Mouse (Mus musculus) A20 (cell line): ENCODE results near the gene Ss18l1.

Source experiments
- DNase-seq: peaks from one replicate; pipeline ENCODE4 v3.0.0-alpha.2; 2011; ENCODE audit warnings: low read depth, low spot score

The Ss18l1 gene

GRCm38 (mm10) chr2:180042256-180042857 is at the start of gene Ss18l1, which contains the start of gene Psma7:
Ss18l1 (plus strand) TSS chr2:180042509.
Psma7 (minus strand) TSS chr2:180042433.
- DNase-seq: peak; percentile 94

- no peak for DNase-seq
These were observed 49.2 kb upstream of the Ss18l1 start for GRCm38 (mm10) chr2:179993071-179993470.

- no peak for DNase-seq
These were observed 43.9 kb upstream of the Ss18l1 start for GRCm38 (mm10) chr2:179998431-179998830.

GRCm38 (mm10) chr2:180001635-180002034 is 40.7 kb upstream of the Ss18l1 start:
- no peak for DNase-seq

GRCm38 (mm10) chr2:180005656-180006351 is 36.5 kb upstream of the Ss18l1 start:
- DNase-seq: no peak

GRCm38 (mm10) chr2:180006352-180007017 is 35.8 kb upstream of the Ss18l1 start:
- DNase-seq: no peak

GRCm38 (mm10) chr2:180010686-180011085 is 31.6 kb upstream of the Ss18l1 start:
- no peak for DNase-seq

- DNase-seq: no peak
These were observed 30.9 kb upstream of the Ss18l1 start for GRCm38 (mm10) chr2:180011370-180011769.

- no peak for DNase-seq
These were observed 28.6 kb upstream of the Ss18l1 start for GRCm38 (mm10) chr2:180013686-180014085.

- DNase-seq: no peak
These were observed 24.7 kb upstream of the Ss18l1 start for GRCm38 (mm10) chr2:180017632-180018031.

GRCm38 (mm10) chr2:180018573-180018972 is 23.7 kb upstream of the Ss18l1 start:
- no peak for DNase-seq

- no peak for DNase-seq
These were observed 22.1 kb upstream of the Ss18l1 start for GRCm38 (mm10) chr2:180020091-180020661.

GRCm38 (mm10) chr2:180020919-180021318 is 21.4 kb upstream of the Ss18l1 start:
- DNase-seq: no peak

- DNase-seq: no peak
These were observed 19.6 kb upstream of the Ss18l1 start for GRCm38 (mm10) chr2:180022751-180023150.

GRCm38 (mm10) chr2:180024401-180025098 is 17.8 kb upstream of the Ss18l1 start, which contains the start of gene Lsm14b:
Lsm14b (plus strand) TSS chr2:180024987.
- peak; percentile 100 for DNase-seq

GRCm38 (mm10) chr2:180025135-180025860 is 17.0 kb upstream of the Ss18l1 start:
- peak; percentile 64 for DNase-seq

- no peak for DNase-seq
These were observed 16.5 kb upstream of the Ss18l1 start for GRCm38 (mm10) chr2:180025861-180026200.

GRCm38 (mm10) chr2:180027768-180028167 is 14.5 kb upstream of the Ss18l1 start:
- no peak for DNase-seq

GRCm38 (mm10) chr2:180031270-180031669 is 11.0 kb upstream of the Ss18l1 start:
- no peak for DNase-seq

- DNase-seq: no peak
These were observed 9.4 kb upstream of the Ss18l1 start for GRCm38 (mm10) chr2:180032925-180033324.

- DNase-seq: no peak
These were observed 8.4 kb upstream of the Ss18l1 start for GRCm38 (mm10) chr2:180033956-180034355.
